Mouse (Mus musculus): ENCODE results near the gene Morn5. TPM values are rescaled to one million over a fixed set of nuclear protein-coding genes. Genes with fewer than 3 reads are reported as not detected.

Gene Morn5
- polyA plus RNA-seq, 1 experiment from 2014 or later = 1.2 TPM

DNA sequence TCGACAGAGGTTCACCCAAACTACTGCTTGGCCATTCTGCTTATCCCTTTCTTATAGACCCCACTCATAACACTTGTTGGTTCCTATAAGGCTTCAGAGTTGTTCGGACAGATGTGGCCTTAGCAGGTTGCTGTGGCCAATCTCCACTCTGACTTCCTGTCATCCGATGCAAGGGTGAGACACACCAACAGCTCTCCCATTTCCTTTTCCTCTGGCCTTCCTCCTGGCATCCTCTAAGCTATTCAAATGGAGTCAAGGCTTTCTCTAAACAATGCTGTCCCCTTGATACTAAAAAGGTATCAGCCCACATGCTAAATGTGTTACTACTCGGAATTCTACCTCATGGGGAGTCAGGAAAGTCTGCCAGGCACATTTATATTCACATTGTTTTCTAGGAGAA, 78.7 kb downstream of the Morn5 start:
- Histone ChIP-seq H3K36me3 (peaks cover 87% of the 10 kb centered on the region), H3K27ac (replicated peaks) (no peak overlapping the region), H3K27me3 (no peaks in the 10 kb centered on the region), H3K4me1 (replicated peaks) (0 out of 2 replicates have a peak, but pooled peaks cover 5% of the 10 kb centered on the region), H3K4me2 (no peak overlapping the region), H3K9ac (no peak overlapping the region), H3K4me3 (no peak overlapping the region), H3K9me3 (no peaks in the 10 kb centered on the region)
- ATAC-seq (ENCODE audit: low read depth) = no peak
- 79% methylated on average over 4 of the region's 4 CpGs for WGBS

- Histone ChIP-seq H3K4me3 (no peak overlapping the region), H3K27ac (replicated peaks) (no peak overlapping the region), H3K9ac (no peak overlapping the region), H3K9me3 (no peaks in the 10 kb centered on the region), H3K4me2 (no peak overlapping the region), H3K27me3 (no peaks in the 10 kb centered on the region), H3K4me1 (replicated peaks) (0 out of 2 replicates have a peak, but pooled peaks cover 5% of the 10 kb centered on the region), H3K36me3 (peaks cover 87% of the 10 kb centered on the region)
- ATAC-seq (ENCODE audit: low read depth) = no peak
- WGBS = 84% methylated on average over 3 of the region's 3 CpGs
Observed at GRCm38 (mm10) chr2:36129051-36129450, 79.8 kb downstream of the Morn5 start.

Other genes with a start within 250 kb of the Morn5 start
- 5.1 and 5.2 TPM in 2 replicates for gene Ttll11, start 69.5 kb upstream of the Morn5 start, polyA plus RNA-seq (2015; fragmentation: Nextera tagmentation; extraction: Ambion mirVana)
- gene Ndufa8, start 52 bp upstream of the Morn5 start, polyA plus RNA-seq (2015; fragmentation: Nextera tagmentation; extraction: Ambion mirVana) = 279 and 287 TPM in 2 replicates
- gene Lhx6, start 56.0 kb downstream of the Morn5 start, polyA plus RNA-seq (2015; fragmentation: Nextera tagmentation; extraction: Ambion mirVana) = 0.87 and 1.2 TPM in 2 replicates
- 30.7 and 33.7 TPM in 2 replicates for gene Mrrf, start 86.9 kb downstream of the Morn5 start, polyA plus RNA-seq (2015; fragmentation: Nextera tagmentation; extraction: Ambion mirVana)
- gene Rbm18, start 87.3 kb downstream of the Morn5 start, polyA plus RNA-seq (2015; fragmentation: Nextera tagmentation; extraction: Ambion mirVana) = 140 and 142 TPM in 2 replicates
- 5.8 and 6.8 TPM in 2 replicates for gene Ptgs1, start 181.0 kb downstream of the Morn5 start, polyA plus RNA-seq (2015; fragmentation: Nextera tagmentation; extraction: Ambion mirVana)